8 mouse cellular contexts compared by ENCODE assay signal in genomic region chr11:43575376-43576151, GRCm38 (mm10). TPM values are rescaled to one million over a fixed set of nuclear protein-coding genes. Genes with fewer than 3 reads are reported as not detected.
DNase-seq lines count a peak whose midpoint lies in the region; ATAC-seq and TF ChIP-seq lines count a peak whose summit lies in the region.
"Had no signal": no experiment of that assay in that cellular context is flagged by ENCODE, and none has a peak within 500 bp of the region (broad histone marks: within the 10 kb centered on the region; RNA-seq: fewer than 3 reads in every experiment).

No protein-coding gene starts in this region.

- WGBS in hindbrain, embryonic 16.5 days = 6% methylated on average over 9 of the region's 9 CpGs
- WGBS in midbrain, embryonic 11.5 days = 1% methylated on average over 9 of the region's 9 CpGs

- H3K4me3 ChIP-seq in ES-E14 (ENCODE audit: insufficient read depth in 1 of 2, low read depth in 1 of 2, low read length in 2 of 2, poor library complexity in 1 of 2, severe bottlenecking in 1 of 2) = no peak overlapping the region
- H3K4me3 ChIP-seq in hindbrain, embryonic 16.5 days (ENCODE audit: low read length) = no peak overlapping the region
- no peak overlapping the region for H3K4me3 ChIP-seq in midbrain, embryonic 11.5 days (ENCODE audit: low read depth, low read length)

- DNase-seq in ES-E14 (ENCODE audit: low read depth, low spot score) (no peak), adipocyte (ENCODE audit: low spot score) (no peak)
- DNase-seq in embryo, embryonic 11 days = peak; percentile 77
- peak; percentile 95 for DNase-seq in midbrain, embryonic 11.5 days (ENCODE audit: low spot score, missing footprints)
- no peak for DNase-seq in frontal cortex, postnatal 14 days (ENCODE audit: low spot score in 2 of 2)
- no peak for DNase-seq in left cerebral cortex, postnatal 10 days (ENCODE audit: extremely low spot score in 1 of 2, low spot score in 2 of 2)

- no peaks in the 10 kb centered on the region for H3K27me3 ChIP-seq in hindbrain, embryonic 16.5 days (replicated peaks; ENCODE audit: control insufficient read depth, insufficient read depth, low read length)
- H3K27me3 ChIP-seq in midbrain, embryonic 11.5 days (ENCODE audit: control insufficient read depth, insufficient read depth, low read length) = no peaks in the 10 kb centered on the region

- H3K36me3 ChIP-seq in ES-E14 (ENCODE audit: control insufficient read depth, insufficient read depth, low read length, poor library complexity, severe bottlenecking) = no peaks in the 10 kb centered on the region
- H3K36me3 ChIP-seq in hindbrain, embryonic 16.5 days (ENCODE audit: control insufficient read depth, insufficient read depth, low read length) = no peaks in the 10 kb centered on the region
- no peaks in the 10 kb centered on the region for H3K36me3 ChIP-seq in midbrain, embryonic 11.5 days (ENCODE audit: control insufficient read depth, insufficient read depth, low read length)

- peaks cover 4 to 17% of the 10 kb centered on the region in 2 experiments; a peak in 3 of 4 replicates for H3K4me1 ChIP-seq in ES-E14 (ENCODE audit: control insufficient read depth in 2 of 2, insufficient read depth in 2 of 2, low read length in 2 of 2, poor library complexity in 1 of 2)
- peaks cover 11% of the 10 kb centered on the region for H3K4me1 ChIP-seq in hindbrain, embryonic 16.5 days (ENCODE audit: control insufficient read depth, insufficient read depth, low read depth, low read length)
- H3K4me1 ChIP-seq in midbrain, embryonic 11.5 days (ENCODE audit: control insufficient read depth, insufficient read depth, low read length) = peaks cover 28% of the 10 kb centered on the region

- peak; percentile 80 for ATAC-seq in hindbrain, embryonic 16.5 days
- peak; percentile 95 for ATAC-seq in midbrain, embryonic 11.5 days (ENCODE audit: low FRiP score)

- intact Hi-C loops in left cerebral cortex, postnatal 10 days (cut with DNase I) = no loop called here

- in situ Hi-C loops in ES-E14 (cut with MboI; ENCODE audit: low sequenced_read_pairs in 2 of 2, unreplicated experiment in 2 of 2) = no loop called here

- H3K4me2 ChIP-seq in hindbrain, embryonic 16.5 days (ENCODE audit: low read length) = peak overlapping the region; percentile 18; the same call in 1 of the 2 replicates
- peak overlapping the region; percentile 46 for H3K4me2 ChIP-seq in midbrain, embryonic 11.5 days

- no peak overlapping the region for H3K27ac ChIP-seq in ES-E14 (ENCODE audit: insufficient read depth, low read depth, low read length, poor library complexity, severe bottlenecking)
- peak overlapping the region; percentile 26 for H3K27ac ChIP-seq in hindbrain, embryonic 16.5 days (ENCODE audit: low read depth, low read length)
- peak overlapping the region; percentile 99 for H3K27ac ChIP-seq in midbrain, embryonic 11.5 days (ENCODE audit: low read depth, low read length)

- H3K9ac ChIP-seq in ES-E14 (ENCODE audit: insufficient read depth, low read depth, low read length, poor library complexity, severe bottlenecking) = peak overlapping the region; percentile 15; the same call in 1 of the 2 replicates
- H3K9ac ChIP-seq in hindbrain, embryonic 16.5 days (ENCODE audit: low read depth, low read length) = peak overlapping the region; percentile 41; the same call in 1 of the 2 replicates
- peak overlapping the region; percentile 62 for H3K9ac ChIP-seq in midbrain, embryonic 11.5 days (ENCODE audit: low read length)

- no peaks in the 10 kb centered on the region for H3K9me3 ChIP-seq in ES-E14 (ENCODE audit: control insufficient read depth, insufficient read depth, low read depth, low read length)
- no peaks in the 10 kb centered on the region for H3K9me3 ChIP-seq in hindbrain, embryonic 16.5 days (ENCODE audit: control insufficient read depth, low read length)
- H3K9me3 ChIP-seq in midbrain, embryonic 11.5 days (ENCODE audit: control insufficient read depth, low read length) = no peaks in the 10 kb centered on the region

TF ChIP-seq in ES-E14, 5 proteins besides CTCF, POLR2A, EP300 and RAD21:
- no peak for TF ChIP-seq ZC3H11A (IDR thresholded peaks at IDR 0.05; ENCODE audit: borderline replicate concordance, low read depth, low read length)
- no peak for TF ChIP-seq HCFC1 (IDR thresholded peaks at IDR 0.05; ENCODE audit: borderline replicate concordance, insufficient read depth, low read length)
- no peak for TF ChIP-seq CHD2 (IDR thresholded peaks at IDR 0.05; ENCODE audit: low read depth, low read length)
- TF ChIP-seq ZNF384 (IDR thresholded peaks at IDR 0.05; ENCODE audit: low read depth, low read length) = no peak
- TF ChIP-seq MAFK (IDR thresholded peaks at IDR 0.05; ENCODE audit: insufficient read depth, low read depth, low read length) = no peak

RNA-seq across cellular contexts. Expression of gene 4933415A04Rik, which starts 11.3 kb away (rescaled TPM):
- total RNA-seq in ES-E14 (2012; rRNA removed) = 0.49 and 0.63 TPM in 2 replicates
- polyA plus RNA-seq in hindbrain, embryonic 16.5 days (2015; fragmentation: Nextera tagmentation; extraction: Ambion mirVana) = 2.2 and 3.3 TPM in 2 replicates
- polyA plus RNA-seq in midbrain, embryonic 11.5 days (2014; fragmentation: Nextera tagmentation; extraction: Ambion mirVana) = 10.1 and 11.3 TPM in 2 replicates
- 1 to 10 TPM; 1.6 TPM for total RNA-seq in left cerebral cortex, postnatal 10 days (2021)

RNA-seq across cellular contexts. Expression of gene Fabp6, which starts 25.8 kb away (rescaled TPM):
- 0.63 TPM in 1 of 2 replicates, not detected in the other for total RNA-seq in ES-E14 (2012; rRNA removed)
- polyA plus RNA-seq in hindbrain, embryonic 16.5 days (2015; fragmentation: Nextera tagmentation; extraction: Ambion mirVana) = not detected in 2 replicates
- not detected in 2 replicates for polyA plus RNA-seq in midbrain, embryonic 11.5 days (2014; fragmentation: Nextera tagmentation; extraction: Ambion mirVana)
- not detected for total RNA-seq in left cerebral cortex, postnatal 10 days (2021)
- polyA plus RNA-seq: gonadal fat pad, adult 2 months had no signal

RNA-seq across cellular contexts. Expression of gene Ccnjl, which starts 47.0 kb away (rescaled TPM):
- total RNA-seq in ES-E14 (2012; rRNA removed) = 1.0 and 2.1 TPM in 2 replicates
- 7.1 and 10.7 TPM in 2 replicates for polyA plus RNA-seq in hindbrain, embryonic 16.5 days (2015; fragmentation: Nextera tagmentation; extraction: Ambion mirVana)
- polyA plus RNA-seq in midbrain, embryonic 11.5 days (2014; fragmentation: Nextera tagmentation; extraction: Ambion mirVana) = 35.7 and 40.2 TPM in 2 replicates
- 1 to 10 TPM; 4.4 to 5.2 TPM for total RNA-seq in left cerebral cortex, postnatal 10 days (2021)

Comparison
In these comparisons a context has a peak if more than half of its experiments do, and no peak if none do; other contexts are left out.
1. DNase-seq: peak in embryo, embryonic 11 days (single experiment) and midbrain, embryonic 11.5 days (single experiment); none in ES-E14 (single experiment), frontal cortex, postnatal 14 days (0 of 2), left cerebral cortex, postnatal 10 days (0 of 2) and adipocyte (single experiment).
2. Peak in every context shown above with its lines, with median percentiles within 50 percentile points of each other: H3K9ac ChIP-seq.